Mouse (Mus musculus) neural tube, embryonic 11.5 days (tissue): Measurements from ENCODE around the gene Tacc3. TPM values are rescaled to one million over a fixed set of nuclear protein-coding genes. Genes with fewer than 3 reads are reported as not detected.

Experiments
- ATAC-seq: fragments of 200-750 bp; cut with Nextera tagmentation; 2 replicates; pipeline ENCODE4 v1.8.0; 2017; ENCODE audit warnings: moderate number of reproducible peaks, mild to moderate bottlenecking, moderate TSS enrichment, moderate library complexity; ENCODE audit not compliant: insufficient read depth, low FRiP score, low TSS enrichment
- DNase-seq: peaks from one replicate; pipeline ENCODE4 v3.0.0-alpha.2; 2015; ENCODE audit warnings: low spot score
- H3K27ac ChIP-seq: fragments of 300-500 bp; sonication (generic); 2 replicates; pipeline ENCODE4 v1.5.1; 2014; ENCODE audit warnings: low read depth, mild to moderate bottlenecking, low read length
- H3K27me3 ChIP-seq: fragments of 300-500 bp; sonication (generic); 2 replicates; pipeline ENCODE4 v1.6.1; 2014; ENCODE audit warnings: mild to moderate bottlenecking, low read length, mixed read lengths; ENCODE audit not compliant: control insufficient read depth, insufficient read depth
- H3K36me3 ChIP-seq: fragments of 300-500 bp; sonication (generic); 2 replicates; pipeline ENCODE4 v1.6.1; 2014; ENCODE audit warnings: mild to moderate bottlenecking, low read length, moderate library complexity, mixed read lengths; ENCODE audit not compliant: control insufficient read depth, insufficient read depth
- H3K4me1 ChIP-seq: fragments of 300-500 bp; sonication (generic); 2 replicates; pipeline ENCODE4 v1.6.1; 2014; ENCODE audit warnings: low read length, mixed read lengths; ENCODE audit not compliant: control insufficient read depth, insufficient read depth
- H3K4me2 ChIP-seq: fragments of 300-500 bp; sonication (generic); 2 replicates; pipeline ENCODE4 v1.6.1; 2014; ENCODE audit warnings: low read depth, mild to moderate bottlenecking, moderate library complexity
- H3K4me3 ChIP-seq: fragments of 300-500 bp; sonication (generic); 2 replicates; pipeline ENCODE4 v1.5.1; 2014; ENCODE audit warnings: low read depth, low read length
- H3K9ac ChIP-seq: fragments of 300-500 bp; sonication (generic); 2 replicates; pipeline ENCODE4 v1.6.1; 2014; ENCODE audit warnings: mild to moderate bottlenecking, low read length
- H3K9me3 ChIP-seq: fragments of 300-500 bp; sonication (generic); 2 replicates; pipeline ENCODE4 v1.6.1; 2016; ENCODE audit warnings: low read length; ENCODE audit not compliant: control insufficient read depth
- WGBS: fragments of 180-500 bp; shearing (Covaris S2); extraction: QIAGEN DNeasy Blood & Tissue Kit; methylation state at CpG from one replicate; pipeline ENCODE4 v1.1.7; 2014; 5-methylcytosine and 5-hydroxymethylcytosine counted together
- polyA plus RNA-seq: library from polyadenylated mRNA; unstranded; fragments of >200 nt; fragmentation: Nextera tagmentation; extraction: Ambion mirVana; gene quantifications from 2 replicates; pipeline ENCODE4 v1.2.1, GENCODE M21; 2014

The Tacc3 gene
- polyA plus RNA-seq, 1 experiment from 2014 or later: 238 TPM

- Histone ChIP-seq H3K4me2 (peak overlapping the region; percentile 52), H3K27ac (no peak overlapping the region), H3K4me3 (peak overlapping the region; percentile 83), H3K36me3 (peaks cover 8% of the 10 kb centered on the region), H3K4me1 (peaks cover 7% of the 10 kb centered on the region; the same call in 1 of the 2 replicates), H3K27me3 (no peaks in the 10 kb centered on the region), H3K9me3 (no peaks in the 10 kb centered on the region), H3K9ac (peak overlapping the region; percentile 80)
- DNase-seq: no peak
- 18% methylated on average over 2 of the region's 2 CpGs for WGBS
- no peak for ATAC-seq
These were observed 6.9 kb upstream of the Tacc3 start for GRCm38 (mm10) chr5:33651017-33651416.

GRCm38 (mm10) chr5:33651541-33651920 lies 6.4 kb upstream of the Tacc3 start:
- WGBS: under 1% methylated on average over 11 of the region's 11 CpGs
- Histone ChIP-seq H3K4me1 (peaks cover 7% of the 10 kb centered on the region; the same call in 1 of the 2 replicates), H3K27me3 (no peaks in the 10 kb centered on the region), H3K9ac (peak overlapping the region; percentile 80), H3K27ac (peak overlapping the region; percentile 96), H3K4me2 (peak overlapping the region; percentile 52), H3K36me3 (peaks cover 8% of the 10 kb centered on the region), H3K9me3 (no peaks in the 10 kb centered on the region), H3K4me3 (peak overlapping the region; percentile 83)
- no peak for ATAC-seq
- peak; percentile 11 for DNase-seq

- DNase-seq (peak; percentile 97), ATAC-seq (peak; percentile 97)
- Histone ChIP-seq H3K4me3 (peak within 1 kb of the TSS; percentile 83), H3K9ac (peak within 1 kb of the TSS; percentile 80), H3K27me3 (no peaks in the 10 kb centered on the region), H3K36me3 (peaks cover 8% of the 10 kb centered on the region), H3K9me3 (no peaks in the 10 kb centered on the region), H3K4me1 (peaks cover 12% of the 10 kb centered on the region; the same call in 1 of the 2 replicates), H3K27ac (peak within 1 kb of the TSS; percentile 96), H3K4me2 (peak within 1 kb of the TSS; percentile 52)
- WGBS: under 1% methylated on average over 75 of the region's 82 CpGs
These were observed 5.8 kb upstream of the Tacc3 start, which contains the start of gene Slbp for GRCm38 (mm10) chr5:33651921-33652782. TSS of gene Slbp (minus strand) at chr5:33652574.

- Histone ChIP-seq H3K9me3 (no peaks in the 10 kb centered on the region), H3K4me2 (peak overlapping the region; percentile 52), H3K27me3 (no peaks in the 10 kb centered on the region), H3K27ac (no peak overlapping the region), H3K4me3 (peak overlapping the region; percentile 83), H3K4me1 (peaks cover 12% of the 10 kb centered on the region; the same call in 1 of the 2 replicates), H3K9ac (peak overlapping the region; percentile 50), H3K36me3 (peaks cover 8% of the 10 kb centered on the region)
- no peak for DNase-seq
- WGBS: 4% methylated on average over 9 of the region's 9 CpGs
- peak; percentile 39 for ATAC-seq
These were observed 5.2 kb upstream of the Tacc3 start for GRCm38 (mm10) chr5:33652783-33653173.

- ATAC-seq: no peak
- Histone ChIP-seq H3K9me3 (no peaks in the 10 kb centered on the region), H3K4me3 (no peak overlapping the region), H3K9ac (no peak overlapping the region), H3K4me2 (no peak overlapping the region), H3K27me3 (no peaks in the 10 kb centered on the region), H3K36me3 (peaks cover 6% of the 10 kb centered on the region; the same call in 1 of the 2 replicates), H3K27ac (no peak overlapping the region), H3K4me1 (peaks cover 14% of the 10 kb centered on the region)
- 96% methylated on average over 13 of the region's 13 CpGs for WGBS
- DNase-seq: no peak
These were observed 3.5 kb upstream of the Tacc3 start for GRCm38 (mm10) chr5:33654424-33654823.

GRCm38 (mm10) chr5:33655251-33655840 lies 2.6 kb upstream of the Tacc3 start:
- no peak overlapping the region for H3K4me2 ChIP-seq
- H3K4me1 ChIP-seq: peaks cover 13% of the 10 kb centered on the region
- DNase-seq: no peak
- no peak for ATAC-seq
- no peak overlapping the region for H3K9ac ChIP-seq
- H3K36me3 ChIP-seq: peaks cover 3% of the 10 kb centered on the region; the same call in 1 of the 2 replicates
- no peaks in the 10 kb centered on the region for H3K27me3 ChIP-seq
- H3K9me3 ChIP-seq: no peaks in the 10 kb centered on the region
- 91% methylated on average over 10 of the region's 10 CpGs for WGBS
- H3K4me3 ChIP-seq: no peak overlapping the region; the same call in 1 of the 2 replicates
- no peak overlapping the region for H3K27ac ChIP-seq

GRCm38 (mm10) chr5:33656739-33657138 lies 1.2 kb upstream of the Tacc3 start:
- no peaks in the 10 kb centered on the region for H3K9me3 ChIP-seq
- peaks cover 8% of the 10 kb centered on the region for H3K4me1 ChIP-seq
- H3K36me3 ChIP-seq: peaks cover 3% of the 10 kb centered on the region
- H3K9ac ChIP-seq: peak overlapping the region; percentile 41
- no peak overlapping the region for H3K27ac ChIP-seq
- H3K4me2 ChIP-seq: peak overlapping the region; percentile 68
- peak overlapping the region; percentile 72 for H3K4me3 ChIP-seq
- 35% methylated on average over 1 of the region's 1 CpGs for WGBS
- DNase-seq (no peak), ATAC-seq (no peak)
- no peaks in the 10 kb centered on the region for H3K27me3 ChIP-seq

GRCm38 (mm10) chr5:33657251-33657786 lies 609 bp upstream of the Tacc3 start:
- ATAC-seq: peak; percentile 21
- H3K27me3 ChIP-seq: no peaks in the 10 kb centered on the region
- no peak for DNase-seq
- peaks cover 3% of the 10 kb centered on the region for H3K36me3 ChIP-seq
- under 1% methylated on average over 32 of the region's 32 CpGs for WGBS
- peaks cover 8% of the 10 kb centered on the region for H3K4me1 ChIP-seq
- peak overlapping the region; percentile 68 for H3K4me2 ChIP-seq
- H3K27ac ChIP-seq: 0 out of 2 replicates have a peak overlapping the region, but pooled peaks have one; percentile 9
- H3K9ac ChIP-seq: peak overlapping the region; percentile 41
- H3K9me3 ChIP-seq: no peaks in the 10 kb centered on the region
- H3K4me3 ChIP-seq: peak overlapping the region; percentile 72
